Mouse (Mus musculus): ENCODE data around the gene Dnaaf5. TPM values are rescaled to one million over a fixed set of nuclear protein-coding genes. Genes with fewer than 3 reads are reported as not detected.

The Dnaaf5 gene
- polyA plus RNA-seq, 1 experiment from 2014 or later, result 8.5 TPM

GRCm38 (mm10) chr5:139118139-139118960 lies 31.7 kb upstream of the Dnaaf5 start:
- Histone ChIP-seq H3K36me3 (ENCODE audit: control insufficient read depth, insufficient read depth, low read length) (no peaks in the 10 kb centered on the region), H3K27me3 (ENCODE audit: control insufficient read depth, insufficient read depth, low read length) (no peaks in the 10 kb centered on the region), H3K9ac (ENCODE audit: low read length) (no peak overlapping the region), H3K4me3 (ENCODE audit: low read depth, low read length) (no peak overlapping the region), H3K27ac (ENCODE audit: low read depth, low read length) (no peak overlapping the region), H3K4me2 (ENCODE audit: low read depth) (no peak overlapping the region), H3K4me1 (ENCODE audit: control insufficient read depth, insufficient read depth, low read length) (no peaks in the 10 kb centered on the region), H3K9me3 (ENCODE audit: control insufficient read depth, low read length) (no peaks in the 10 kb centered on the region)
- ATAC-seq (ENCODE audit: insufficient read depth, low FRiP score, low TSS enrichment) (no peak), DNase-seq (ENCODE audit: low spot score) (no peak)
- WGBS, result 67% methylated on average over 5 of the region's 5 CpGs

GRCm38 (mm10) chr5:139118961-139119276 lies 31.1 kb upstream of the Dnaaf5 start:
- Histone ChIP-seq H3K27me3 (ENCODE audit: control insufficient read depth, insufficient read depth, low read length) (no peaks in the 10 kb centered on the region), H3K36me3 (ENCODE audit: control insufficient read depth, insufficient read depth, low read length) (no peaks in the 10 kb centered on the region), H3K4me1 (ENCODE audit: control insufficient read depth, insufficient read depth, low read length) (no peaks in the 10 kb centered on the region), H3K4me2 (ENCODE audit: low read depth) (no peak overlapping the region), H3K27ac (ENCODE audit: low read depth, low read length) (no peak overlapping the region), H3K9ac (ENCODE audit: low read length) (no peak overlapping the region), H3K9me3 (ENCODE audit: control insufficient read depth, low read length) (no peaks in the 10 kb centered on the region), H3K4me3 (ENCODE audit: low read depth, low read length) (no peak overlapping the region)
- 69% methylated on average over 2 of the region's 2 CpGs for WGBS
- DNase-seq (ENCODE audit: low spot score) (no peak), ATAC-seq (ENCODE audit: insufficient read depth, low FRiP score, low TSS enrichment) (no peak)

GRCm38 (mm10) chr5:139125717-139126116 lies 24.3 kb upstream of the Dnaaf5 start:
- Histone ChIP-seq H3K9ac (ENCODE audit: low read length) (no peak overlapping the region), H3K9me3 (ENCODE audit: control insufficient read depth, low read length) (no peaks in the 10 kb centered on the region), H3K27me3 (ENCODE audit: control insufficient read depth, insufficient read depth, low read length) (peaks cover 7% of the 10 kb centered on the region; the same call in 1 of the 2 replicates), H3K27ac (ENCODE audit: low read depth, low read length) (no peak overlapping the region), H3K4me3 (ENCODE audit: low read depth, low read length) (no peak overlapping the region), H3K4me2 (ENCODE audit: low read depth) (no peak overlapping the region), H3K36me3 (ENCODE audit: control insufficient read depth, insufficient read depth, low read length) (no peaks in the 10 kb centered on the region), H3K4me1 (ENCODE audit: control insufficient read depth, insufficient read depth, low read length) (no peaks in the 10 kb centered on the region)
- no peak for DNase-seq (ENCODE audit: low spot score)
- WGBS, result 82% methylated on average over 3 of the region's 3 CpGs
- ATAC-seq (ENCODE audit: insufficient read depth, low FRiP score, low TSS enrichment), result no peak

- DNase-seq (ENCODE audit: low spot score), result no peak
- peaks cover 7% of the 10 kb centered on the region; the same call in 1 of the 2 replicates for H3K27me3 ChIP-seq (ENCODE audit: control insufficient read depth, insufficient read depth, low read length)
- H3K36me3 ChIP-seq (ENCODE audit: control insufficient read depth, insufficient read depth, low read length), result no peaks in the 10 kb centered on the region
- H3K9ac ChIP-seq (ENCODE audit: low read length), result no peak overlapping the region
- no peaks in the 10 kb centered on the region for H3K4me1 ChIP-seq (ENCODE audit: control insufficient read depth, insufficient read depth, low read length)
- no peak overlapping the region for H3K27ac ChIP-seq (ENCODE audit: low read depth, low read length)
- H3K4me2 ChIP-seq (ENCODE audit: low read depth), result peak overlapping the region; percentile 87
- no peaks in the 10 kb centered on the region for H3K9me3 ChIP-seq (ENCODE audit: control insufficient read depth, low read length)
- 41% methylated on average over 12 of the region's 12 CpGs for WGBS
- H3K4me3 ChIP-seq (ENCODE audit: low read depth, low read length), result peak overlapping the region; percentile 54
- ATAC-seq (ENCODE audit: insufficient read depth, low FRiP score, low TSS enrichment), result no peak
Observed at GRCm38 (mm10) chr5:139128476-139129065, 21.5 kb upstream of the Dnaaf5 start.

- no peak for DNase-seq (ENCODE audit: low spot score)
- 12% methylated on average over 12 of the region's 12 CpGs for WGBS
- ATAC-seq (ENCODE audit: insufficient read depth, low FRiP score, low TSS enrichment), result 0 out of 2 replicates have a peak, but pooled peaks have one; percentile 41
- peak overlapping the region; percentile 54 for H3K4me3 ChIP-seq (ENCODE audit: low read depth, low read length)
- H3K36me3 ChIP-seq (ENCODE audit: control insufficient read depth, insufficient read depth, low read length), result no peaks in the 10 kb centered on the region
- peak overlapping the region; percentile 62 for H3K9ac ChIP-seq (ENCODE audit: low read length)
- no peaks in the 10 kb centered on the region for H3K9me3 ChIP-seq (ENCODE audit: control insufficient read depth, low read length)
- peak overlapping the region; percentile 87 for H3K4me2 ChIP-seq (ENCODE audit: low read depth)
- peaks cover 7% of the 10 kb centered on the region; the same call in 1 of the 2 replicates for H3K27me3 ChIP-seq (ENCODE audit: control insufficient read depth, insufficient read depth, low read length)
- no peaks in the 10 kb centered on the region for H3K4me1 ChIP-seq (ENCODE audit: control insufficient read depth, insufficient read depth, low read length)
- H3K27ac ChIP-seq (ENCODE audit: low read depth, low read length), result no peak overlapping the region
Observed at GRCm38 (mm10) chr5:139129078-139129477, 20.9 kb upstream of the Dnaaf5 start.

GRCm38 (mm10) chr5:139129572-139130151 lies 20.4 kb upstream of the Dnaaf5 start:
- Histone ChIP-seq H3K27ac (ENCODE audit: low read depth, low read length) (no peak overlapping the region), H3K9ac (ENCODE audit: low read length) (peak overlapping the region; percentile 62), H3K4me3 (ENCODE audit: low read depth, low read length) (peak overlapping the region; percentile 54), H3K9me3 (ENCODE audit: control insufficient read depth, low read length) (no peaks in the 10 kb centered on the region), H3K27me3 (ENCODE audit: control insufficient read depth, insufficient read depth, low read length) (peaks cover 7% of the 10 kb centered on the region; the same call in 1 of the 2 replicates), H3K36me3 (ENCODE audit: control insufficient read depth, insufficient read depth, low read length) (no peaks in the 10 kb centered on the region), H3K4me1 (ENCODE audit: control insufficient read depth, insufficient read depth, low read length) (no peaks in the 10 kb centered on the region), H3K4me2 (ENCODE audit: low read depth) (peak overlapping the region; percentile 87)
- ATAC-seq (ENCODE audit: insufficient read depth, low FRiP score, low TSS enrichment), result peak; percentile 55; the same call in 1 of the 2 replicates
- peak; percentile 53 for DNase-seq (ENCODE audit: low spot score)
- WGBS, result 3% methylated on average over 33 of the region's 55 CpGs

GRCm38 (mm10) chr5:139130351-139130750 lies 19.7 kb upstream of the Dnaaf5 start:
- DNase-seq (ENCODE audit: low spot score) (no peak), ATAC-seq (ENCODE audit: insufficient read depth, low FRiP score, low TSS enrichment) (no peak)
- Histone ChIP-seq H3K4me3 (ENCODE audit: low read depth, low read length) (no peak overlapping the region), H3K4me1 (ENCODE audit: control insufficient read depth, insufficient read depth, low read length) (no peaks in the 10 kb centered on the region), H3K4me2 (ENCODE audit: low read depth) (no peak overlapping the region), H3K36me3 (ENCODE audit: control insufficient read depth, insufficient read depth, low read length) (no peaks in the 10 kb centered on the region), H3K9me3 (ENCODE audit: control insufficient read depth, low read length) (no peaks in the 10 kb centered on the region), H3K9ac (ENCODE audit: low read length) (no peak overlapping the region), H3K27me3 (ENCODE audit: control insufficient read depth, insufficient read depth, low read length) (peaks cover 7% of the 10 kb centered on the region; the same call in 1 of the 2 replicates), H3K27ac (ENCODE audit: low read depth, low read length) (no peak overlapping the region)
- WGBS, result 74% methylated on average over 5 of the region's 5 CpGs

GRCm38 (mm10) chr5:139134501-139134900 lies 15.5 kb upstream of the Dnaaf5 start:
- no peak overlapping the region for H3K4me2 ChIP-seq (ENCODE audit: low read depth)
- WGBS, result 80% methylated on average over 8 of the region's 8 CpGs
- no peak for ATAC-seq (ENCODE audit: insufficient read depth, low FRiP score, low TSS enrichment)
- no peak overlapping the region for H3K9ac ChIP-seq (ENCODE audit: low read length)
- H3K27me3 ChIP-seq (ENCODE audit: control insufficient read depth, insufficient read depth, low read length), result peaks cover 7% of the 10 kb centered on the region; the same call in 1 of the 2 replicates
- no peaks in the 10 kb centered on the region for H3K36me3 ChIP-seq (ENCODE audit: control insufficient read depth, insufficient read depth, low read length)
- no peak overlapping the region for H3K27ac ChIP-seq (ENCODE audit: low read depth, low read length)
- H3K4me1 ChIP-seq (ENCODE audit: control insufficient read depth, insufficient read depth, low read length), result no peaks in the 10 kb centered on the region
- H3K9me3 ChIP-seq (ENCODE audit: control insufficient read depth, low read length), result no peaks in the 10 kb centered on the region
- no peak overlapping the region for H3K4me3 ChIP-seq (ENCODE audit: low read depth, low read length)
- no peak for DNase-seq (ENCODE audit: low spot score)
